Mouse (Mus musculus): ENCODE results near the gene Mecom. TPM values are rescaled to one million over a fixed set of nuclear protein-coding genes. Genes with fewer than 3 reads are reported as not detected.

Mecom gene
- polyA plus RNA-seq, 1 experiment, result 1.8 TPM

GRCm38 (mm10) chr3:30514901-30515794 is 32.7 kb downstream of the Mecom start:
- Histone ChIP-seq H3K4me3 (no peak overlapping the region), H3K36me3 (ENCODE audit: control insufficient read depth, insufficient read depth) (no peaks in the 10 kb centered on the region), H3K27me3 (ENCODE audit: control insufficient read depth, insufficient read depth, insufficient read length) (peaks cover 33% of the 10 kb centered on the region), H3ac (ENCODE audit: control insufficient read depth, insufficient read length) (no peak overlapping the region), H3K79me2 (ENCODE audit: control insufficient read depth, insufficient read depth) (no peaks in the 10 kb centered on the region), H3K4me2 (ENCODE audit: low read depth) (no peak overlapping the region)
- TF ChIP-seq MYOD1 (IDR thresholded peaks at IDR 0.05; ENCODE audit: control insufficient read depth in 1 of 3, insufficient read length in 2 of 3, low read depth in 2 of 3) (no peak), E2F4 (IDR thresholded peaks at IDR 0.05; ENCODE audit: insufficient read depth) (no peak), POLR2A (IDR thresholded peaks at IDR 0.05; ENCODE audit: insufficient read length, low read depth) (no peak), TCF3 (IDR thresholded peaks at IDR 0.05; ENCODE audit: insufficient read length, low read depth) (no peak), MYOG (IDR thresholded peaks at IDR 0.05; ENCODE audit: control insufficient read depth in 1 of 3, insufficient read depth in 1 of 3, insufficient read length in 2 of 3, low read depth in 2 of 3) (no peak), CEBPB (IDR thresholded peaks at IDR 0.05; ENCODE audit: insufficient read depth, poor library complexity, severe bottlenecking) (no peak), USF1 (IDR thresholded peaks at IDR 0.05; ENCODE audit: low read depth) (no peak), REST (IDR thresholded peaks at IDR 0.05; ENCODE audit: insufficient read depth, insufficient read length) (no peak), POLR2AphosphoS2 (IDR thresholded peaks at IDR 0.05; ENCODE audit: insufficient read length, low read depth) (no peak), TCF12 (IDR thresholded peaks at IDR 0.05; ENCODE audit: insufficient read depth, poor library complexity, severe bottlenecking) (no peak), MAX (IDR thresholded peaks at IDR 0.05; ENCODE audit: low read depth) (no peak), SRF (IDR thresholded peaks at IDR 0.05; ENCODE audit: control insufficient read depth, insufficient read length, low read depth) (no peak)

- TF ChIP-seq MYOD1 (IDR thresholded peaks at IDR 0.05; ENCODE audit: control insufficient read depth in 1 of 3, insufficient read length in 2 of 3, low read depth in 2 of 3) (no peak), MAX (IDR thresholded peaks at IDR 0.05; ENCODE audit: low read depth) (no peak), E2F4 (IDR thresholded peaks at IDR 0.05; ENCODE audit: insufficient read depth) (no peak), USF1 (IDR thresholded peaks at IDR 0.05; ENCODE audit: low read depth) (no peak), TCF3 (IDR thresholded peaks at IDR 0.05; ENCODE audit: insufficient read length, low read depth) (no peak), POLR2AphosphoS2 (IDR thresholded peaks at IDR 0.05; ENCODE audit: insufficient read length, low read depth) (no peak), SRF (IDR thresholded peaks at IDR 0.05; ENCODE audit: control insufficient read depth, insufficient read length, low read depth) (no peak), CEBPB (IDR thresholded peaks at IDR 0.05; ENCODE audit: insufficient read depth, poor library complexity, severe bottlenecking) (no peak)
- Histone ChIP-seq H3K4me2 (ENCODE audit: low read depth) (no peak overlapping the region), H3K4me3 (no peak overlapping the region), H3K36me3 (ENCODE audit: control insufficient read depth, insufficient read depth) (no peaks in the 10 kb centered on the region), H3ac (ENCODE audit: control insufficient read depth, insufficient read length) (no peak overlapping the region), H3K79me2 (ENCODE audit: control insufficient read depth, insufficient read depth) (no peaks in the 10 kb centered on the region), H3K27me3 (ENCODE audit: control insufficient read depth, insufficient read depth, insufficient read length) (peaks cover 38% of the 10 kb centered on the region)
Observed at GRCm38 (mm10) chr3:30514051-30514754, 33.6 kb downstream of the Mecom start.

- Histone ChIP-seq H3K36me3 (ENCODE audit: control insufficient read depth, insufficient read depth) (no peaks in the 10 kb centered on the region), H3K4me3 (no peak overlapping the region), H3K4me2 (ENCODE audit: low read depth) (no peak overlapping the region), H3ac (ENCODE audit: control insufficient read depth, insufficient read length) (no peak overlapping the region), H3K27me3 (ENCODE audit: control insufficient read depth, insufficient read depth, insufficient read length) (peaks cover 40% of the 10 kb centered on the region), H3K79me2 (ENCODE audit: control insufficient read depth, insufficient read depth) (no peaks in the 10 kb centered on the region)
- no peak for TF ChIP-seq MAX (IDR thresholded peaks at IDR 0.05; ENCODE audit: low read depth)
- TF ChIP-seq REST (IDR thresholded peaks at IDR 0.05; ENCODE audit: insufficient read depth, insufficient read length), result no peak
- TF ChIP-seq E2F4 (IDR thresholded peaks at IDR 0.05; ENCODE audit: insufficient read depth), result no peak
- TF ChIP-seq MYOG (IDR thresholded peaks at IDR 0.05; ENCODE audit: control insufficient read depth in 1 of 3, insufficient read depth in 1 of 3, insufficient read length in 2 of 3, low read depth in 2 of 3), result no peak
- no peak for TF ChIP-seq TCF3 (IDR thresholded peaks at IDR 0.05; ENCODE audit: insufficient read length, low read depth)
- TF ChIP-seq POLR2A (IDR thresholded peaks at IDR 0.05; ENCODE audit: insufficient read length, low read depth), result no peak
- TF ChIP-seq CEBPB (IDR thresholded peaks at IDR 0.05; ENCODE audit: insufficient read depth, poor library complexity, severe bottlenecking), result no peak
- TF ChIP-seq TCF12 (IDR thresholded peaks at IDR 0.05; ENCODE audit: insufficient read depth, poor library complexity, severe bottlenecking), result no peak
- TF ChIP-seq SRF (IDR thresholded peaks at IDR 0.05; ENCODE audit: control insufficient read depth, insufficient read length, low read depth), result no peak
- TF ChIP-seq MYOD1 (IDR thresholded peaks at IDR 0.05; ENCODE audit: control insufficient read depth in 1 of 3, insufficient read length in 2 of 3, low read depth in 2 of 3), result no peak
- no peak for TF ChIP-seq POLR2AphosphoS2 (IDR thresholded peaks at IDR 0.05; ENCODE audit: insufficient read length, low read depth)
- TF ChIP-seq USF1 (IDR thresholded peaks at IDR 0.05; ENCODE audit: low read depth), result no peak
Observed at GRCm38 (mm10) chr3:30513314-30513997, 34.4 kb downstream of the Mecom start.

- H3K79me2 ChIP-seq (ENCODE audit: control insufficient read depth, insufficient read depth), result no peaks in the 10 kb centered on the region
- no peak overlapping the region for H3K4me3 ChIP-seq
- H3ac ChIP-seq (ENCODE audit: control insufficient read depth, insufficient read length), result no peak overlapping the region
- TF ChIP-seq MYOG (IDR thresholded peaks at IDR 0.05; ENCODE audit: control insufficient read depth in 1 of 3, insufficient read depth in 1 of 3, insufficient read length in 2 of 3, low read depth in 2 of 3) (no peak), MYOD1 (IDR thresholded peaks at IDR 0.05; ENCODE audit: control insufficient read depth in 1 of 3, insufficient read length in 2 of 3, low read depth in 2 of 3) (no peak), TCF12 (IDR thresholded peaks at IDR 0.05; ENCODE audit: insufficient read depth, poor library complexity, severe bottlenecking) (no peak), USF1 (IDR thresholded peaks at IDR 0.05; ENCODE audit: low read depth) (no peak), REST (IDR thresholded peaks at IDR 0.05; ENCODE audit: insufficient read depth, insufficient read length) (no peak), MAX (IDR thresholded peaks at IDR 0.05; ENCODE audit: low read depth) (no peak), POLR2A (IDR thresholded peaks at IDR 0.05; ENCODE audit: insufficient read length, low read depth) (no peak), E2F4 (IDR thresholded peaks at IDR 0.05; ENCODE audit: insufficient read depth) (no peak), POLR2AphosphoS2 (IDR thresholded peaks at IDR 0.05; ENCODE audit: insufficient read length, low read depth) (no peak), SRF (IDR thresholded peaks at IDR 0.05; ENCODE audit: control insufficient read depth, insufficient read length, low read depth) (no peak), TCF3 (IDR thresholded peaks at IDR 0.05; ENCODE audit: insufficient read length, low read depth) (no peak), CEBPB (IDR thresholded peaks at IDR 0.05; ENCODE audit: insufficient read depth, poor library complexity, severe bottlenecking) (no peak)
- no peak overlapping the region for H3K4me2 ChIP-seq (ENCODE audit: low read depth)
- no peaks in the 10 kb centered on the region for H3K36me3 ChIP-seq (ENCODE audit: control insufficient read depth, insufficient read depth)
- H3K27me3 ChIP-seq (ENCODE audit: control insufficient read depth, insufficient read depth, insufficient read length), result peaks cover 40% of the 10 kb centered on the region
Observed at GRCm38 (mm10) chr3:30512459-30513030, 35.3 kb downstream of the Mecom start.
